ENCODE assay signal across 17 mouse cellular contexts in genomic region chr8:106720921-106721320, GRCm38 (mm10). TPM values are rescaled to one million over a fixed set of nuclear protein-coding genes. Genes with fewer than 3 reads are reported as not detected.
A peak's percentile ranks its signal among the peaks of the same experiment; 100 is the strongest.
DNase-seq lines count a peak whose midpoint lies in the region; ATAC-seq lines count a peak whose summit lies in the region.
"Had no signal": no experiment of that assay in that cellular context is flagged by ENCODE, and none has a peak within 500 bp of the region (broad histone marks: within the 10 kb centered on the region; RNA-seq: fewer than 3 reads in every experiment).

No protein-coding gene starts in this region.

- H3K4me3 ChIP-seq in heart, embryonic 15.5 days = no peak overlapping the region
- no peak overlapping the region for H3K4me3 ChIP-seq in lung, embryonic 15.5 days
- H3K4me3 ChIP-seq in embryonic facial prominence, embryonic 15.5 days (replicated peaks) = no peak overlapping the region
- H3K4me3 ChIP-seq: neural tube, embryonic 12.5 days had no signal

- no peak overlapping the region for H3K4me2 ChIP-seq in heart, embryonic 15.5 days
- H3K4me2 ChIP-seq in lung, embryonic 15.5 days = no peak overlapping the region
- H3K4me2 ChIP-seq in embryonic facial prominence, embryonic 15.5 days (replicated peaks) = no peak overlapping the region
- H3K4me2 ChIP-seq: midbrain, embryonic 11.5 days; neural tube, embryonic 12.5 days had no signal

- no peaks in the 10 kb centered on the region for H3K27me3 ChIP-seq in heart, embryonic 15.5 days
- no peaks in the 10 kb centered on the region for H3K27me3 ChIP-seq in lung, embryonic 15.5 days
- no peaks in the 10 kb centered on the region for H3K27me3 ChIP-seq in embryonic facial prominence, embryonic 15.5 days
- H3K27me3 ChIP-seq: neural tube, embryonic 12.5 days had no signal

- no peak for ATAC-seq in heart, embryonic 15.5 days (replicated peaks; ENCODE audit: insufficient number of reproducible peaks, insufficient read depth, low FRiP score, low read depth)
- ATAC-seq in lung, embryonic 15.5 days (ENCODE audit: borderline replicate concordance, extremely low read depth, low FRiP score, low TSS enrichment) = no peak
- ATAC-seq in embryonic facial prominence, embryonic 15.5 days (ENCODE audit: insufficient number of reproducible peaks, low FRiP score, low TSS enrichment, low read depth) = no peak
- ATAC-seq: forebrain, postnatal 0 days had no signal

- H3K4me1 ChIP-seq in heart, embryonic 15.5 days (replicated peaks) = peaks cover 6% of the 10 kb centered on the region
- peaks cover 6% of the 10 kb centered on the region for H3K4me1 ChIP-seq in lung, embryonic 15.5 days
- peaks cover 14% of the 10 kb centered on the region for H3K4me1 ChIP-seq in embryonic facial prominence, embryonic 15.5 days
- H3K4me1 ChIP-seq: neural tube, embryonic 12.5 days had no signal

- WGBS in heart, embryonic 15.5 days = 58% methylated on average over 8 of the region's 8 CpGs
- 51% methylated on average over 8 of the region's 8 CpGs for WGBS in lung, embryonic 15.5 days
- WGBS in embryonic facial prominence, embryonic 15.5 days = 38% methylated on average over 8 of the region's 8 CpGs

- peaks cover 10% of the 10 kb centered on the region for H3K36me3 ChIP-seq in heart, embryonic 15.5 days
- peaks cover 17% of the 10 kb centered on the region; the same call in 1 of the 2 replicates for H3K36me3 ChIP-seq in lung, embryonic 15.5 days
- peaks cover 8% of the 10 kb centered on the region; the same call in 1 of the 2 replicates for H3K36me3 ChIP-seq in embryonic facial prominence, embryonic 15.5 days

- H3K9me3 ChIP-seq in heart, embryonic 15.5 days (replicated peaks) = no peaks in the 10 kb centered on the region
- H3K9me3 ChIP-seq in lung, embryonic 15.5 days = no peaks in the 10 kb centered on the region
- H3K9me3 ChIP-seq in embryonic facial prominence, embryonic 15.5 days (replicated peaks) = no peaks in the 10 kb centered on the region
- H3K9me3 ChIP-seq: neural tube, embryonic 12.5 days had no signal

- H3K9ac ChIP-seq in heart, embryonic 15.5 days = no peak overlapping the region
- no peak overlapping the region for H3K9ac ChIP-seq in lung, embryonic 15.5 days
- no peak overlapping the region for H3K9ac ChIP-seq in embryonic facial prominence, embryonic 15.5 days
- H3K9ac ChIP-seq: forebrain, postnatal 0 days; liver, embryonic 14.5 days; neural tube, embryonic 12.5 days had no signal

- no peak for DNase-seq in heart, adult 9 months (ENCODE audit: low spot score in 2 of 2)
- DNase-seq in lung, postnatal 4 days = no peak
- DNase-seq in yolk sac, embryonic 10.5 days (ENCODE audit: low spot score) = peak; percentile 6
- no peak for DNase-seq in adrenal gland, postnatal 36 days
- DNase-seq: adrenal gland, postnatal 25 days; cerebellum, adult 2 months; cerebellum, postnatal 36 days; heart, adult 18-20 months; kidney, adult 11 months; thymus, adult 18-20 months had no signal

- peak overlapping the region; percentile 51; the same call in 1 of the 2 replicates for H3K27ac ChIP-seq in heart, embryonic 15.5 days
- peak overlapping the region; percentile 55 for H3K27ac ChIP-seq in lung, embryonic 15.5 days
- H3K27ac ChIP-seq in embryonic facial prominence, embryonic 15.5 days (replicated peaks) = peak overlapping the region; percentile 58; the same call in 1 of the 2 replicates
- H3K27ac ChIP-seq: liver, embryonic 14.5 days; neural tube, embryonic 12.5 days had no signal

RNA-seq across cellular contexts. Expression of gene Tango6, which starts 38.1 kb away (rescaled TPM):
- polyA plus RNA-seq in heart, embryonic 15.5 days (2015; fragmentation: Nextera tagmentation; extraction: Ambion mirVana) = 6.7 and 8.6 TPM in 2 replicates
- polyA plus RNA-seq in lung, embryonic 15.5 days (2015; fragmentation: Nextera tagmentation; extraction: Ambion mirVana) = 11.4 and 12.1 TPM in 2 replicates
- polyA plus RNA-seq in embryonic facial prominence, embryonic 15.5 days (2015; fragmentation: Nextera tagmentation; extraction: Ambion mirVana) = 8.1 and 8.9 TPM in 2 replicates
- 10 to 100 TPM in 1 of 2 experiments, 1 to 10 TPM in 1; 8.2 to 11.1 TPM for total RNA-seq in adrenal gland, postnatal 36 days (2021)
